Mouse (Mus musculus) kidney, adult 2 months (tissue): ENCODE measurements around the gene Txnrd2.

Experiments used
- CTCF ChIP-seq: fragments of 200-500 bp; conservative IDR thresholded peaks from 2 replicates; pipeline ENCODE4 v1.5.1; 2011; ENCODE audit warnings: low read depth, mild to moderate bottlenecking, control low read depth, low read length, moderate library complexity, mixed read lengths; ENCODE audit not compliant: insufficient read depth, insufficient read length
- POLR2A ChIP-seq: fragments of 200-500 bp; IDR thresholded peaks from one replicate; pipeline ENCODE4 v1.6.1; 2011; ENCODE audit warnings: low read depth, low read length, control low read depth

- TF ChIP-seq POLR2A (no peak), CTCF (no peak)
These were observed 18.3 kb upstream of the Txnrd2 start for GRCm38 (mm10) chr16:18407912-18408311.
